Mouse (Mus musculus): Measurements from ENCODE around the gene Iqgap2. TPM values are rescaled to one million over a fixed set of nuclear protein-coding genes. Genes with fewer than 3 reads are reported as not detected.

Gene Iqgap2
- total and polyA plus RNA-seq, 3 experiments: 0.27 to 0.32 TPM; not detected in 1

DNA sequence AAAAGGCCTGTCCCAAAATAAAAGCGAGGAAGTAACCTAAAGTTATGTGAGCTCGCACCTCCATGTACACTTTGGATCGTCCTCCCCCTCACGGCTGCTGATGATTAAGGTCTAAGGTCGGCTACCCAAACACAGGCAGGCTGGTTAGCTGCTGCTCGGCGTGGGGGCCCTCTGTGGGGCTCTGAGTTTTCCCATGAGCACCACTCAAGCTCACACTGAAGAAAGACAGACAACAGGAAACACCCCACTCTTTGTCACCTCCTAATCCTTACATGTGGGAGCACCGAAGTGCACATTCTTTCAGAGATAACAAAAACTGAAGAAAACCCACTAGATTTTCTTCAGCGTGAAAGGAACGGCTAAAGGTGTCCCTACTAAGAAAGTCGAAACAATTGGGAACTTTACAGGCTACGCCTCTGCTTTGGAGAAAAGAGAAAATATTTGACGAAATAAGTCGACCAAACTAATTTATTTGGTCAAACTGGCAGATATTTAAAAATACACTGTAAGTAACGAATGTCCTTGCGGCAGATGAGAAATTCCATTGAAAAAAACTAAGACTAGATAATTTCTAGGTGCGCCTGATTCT lies 274.5 kb downstream of the Iqgap2 start:
- peak; percentile 70 for DNase-seq (ENCODE audit: low read depth, low spot score)
- H3K79me2 ChIP-seq (ENCODE audit: control insufficient read depth, insufficient read depth, low read length, poor library complexity): peaks cover 23% of the 10 kb centered on the region
- peaks cover 2 to 9% of the 10 kb centered on the region in 2 experiments; a peak in 3 of 4 replicates for H3K4me1 ChIP-seq (ENCODE audit: control insufficient read depth in 1 of 2, insufficient read depth in 2 of 2, low read length in 2 of 2)
- peak overlapping the region; percentile 73 for H3K27ac ChIP-seq (ENCODE audit: control insufficient read depth, low read depth, low read length)
- no peaks in the 10 kb centered on the region for H3K27me3 ChIP-seq (ENCODE audit: control insufficient read depth in 1 of 2, insufficient read depth in 2 of 2, low read length in 2 of 2)
- peaks cover 0 to 10% of the 10 kb centered on the region in 2 experiments; a peak in 2 of 4 replicates for H3K36me3 ChIP-seq (ENCODE audit: control insufficient read depth in 1 of 2, insufficient read depth in 2 of 2, low read length in 2 of 2)
- no peaks in the 10 kb centered on the region for H3K9me3 ChIP-seq (replicated peaks; ENCODE audit: insufficient read depth, low read length)
- TF ChIP-seq POLR2A (IDR thresholded peaks at IDR 0.05; ENCODE audit: control insufficient read depth in 1 of 2, insufficient read depth in 1 of 2, low read depth in 1 of 2, low read length in 2 of 2, poor library complexity in 1 of 2): no peak
- TF ChIP-seq SIN3A (IDR thresholded peaks at IDR 0.05; ENCODE audit: low read length): peak; percentile 47
- no peak for TF ChIP-seq MYB (IDR thresholded peaks at IDR 0.05; ENCODE audit: low read depth, low read length)
- 0 out of 2 replicates have a peak, but pooled peaks have one; percentile 28 for TF ChIP-seq MYC (IDR thresholded peaks at IDR 0.05; ENCODE audit: low read depth, low read length)
- TF ChIP-seq ETS1 (IDR thresholded peaks at IDR 0.05; ENCODE audit: low read depth, low read length): 0 out of 2 replicates have a peak, but pooled peaks have one; percentile 47
- peak; percentile 57 for TF ChIP-seq MXI1 (IDR thresholded peaks at IDR 0.05; ENCODE audit: low read depth, low read length)
- TF ChIP-seq GATA1 (IDR thresholded peaks at IDR 0.05; ENCODE audit: low read depth, low read length): peak; percentile 48
- 0 out of 2 replicates have a peak, but pooled peaks have one; percentile 13 for TF ChIP-seq TBP (IDR thresholded peaks at IDR 0.05; ENCODE audit: low read depth, low read length)
- H3K9ac ChIP-seq (ENCODE audit: control insufficient read depth, low read depth, low read length, poor library complexity, severe bottlenecking): peak overlapping the region; percentile 77
- H3K4me3 ChIP-seq (ENCODE audit: control insufficient read depth in 1 of 2, insufficient read depth in 1 of 2, low read depth in 2 of 2, low read length in 2 of 2): peak overlapping the region; percentile 92 to 99

- peak overlapping the region; percentile 77 for H3K9ac ChIP-seq (ENCODE audit: control insufficient read depth, low read depth, low read length, poor library complexity, severe bottlenecking)
- peaks cover 0 to 10% of the 10 kb centered on the region in 2 experiments; a peak in 2 of 4 replicates for H3K36me3 ChIP-seq (ENCODE audit: control insufficient read depth in 1 of 2, insufficient read depth in 2 of 2, low read length in 2 of 2)
- H3K79me2 ChIP-seq (ENCODE audit: control insufficient read depth, insufficient read depth, low read length, poor library complexity): peaks cover 23% of the 10 kb centered on the region
- H3K4me3 ChIP-seq (ENCODE audit: control insufficient read depth in 1 of 2, insufficient read depth in 1 of 2, low read depth in 2 of 2, low read length in 2 of 2): peak overlapping the region; percentile 92 to 99
- no peaks in the 10 kb centered on the region for H3K9me3 ChIP-seq (replicated peaks; ENCODE audit: insufficient read depth, low read length)
- peak overlapping the region; percentile 73 for H3K27ac ChIP-seq (ENCODE audit: control insufficient read depth, low read depth, low read length)
- peak; percentile 76 for DNase-seq (ENCODE audit: low read depth, low spot score)
- peaks cover 2 to 9% of the 10 kb centered on the region in 2 experiments; a peak in 3 of 4 replicates for H3K4me1 ChIP-seq (ENCODE audit: control insufficient read depth in 1 of 2, insufficient read depth in 2 of 2, low read length in 2 of 2)
- TF ChIP-seq ETS1 (IDR thresholded peaks at IDR 0.05; ENCODE audit: low read depth, low read length) (peak; percentile 54; the same call in 1 of the 2 replicates), TAL1 (IDR thresholded peaks at IDR 0.05; ENCODE audit: low read length) (peak; percentile 18; the same call in 1 of the 2 replicates), CTCF (IDR thresholded peaks at IDR 0.05 in 2 of 3, conservative IDR thresholded peaks at IDR 0.05 in 1 of 3; ENCODE audit: control insufficient read depth in 1 of 3, insufficient read depth in 1 of 3, low read depth in 2 of 3, low read length in 3 of 3, poor library complexity in 1 of 3, severe bottlenecking in 1 of 3) (no peak), TBP (IDR thresholded peaks at IDR 0.05; ENCODE audit: low read depth, low read length) (0 out of 2 replicates have a peak, but pooled peaks have one; percentile 39), CHD1 (IDR thresholded peaks at IDR 0.05; ENCODE audit: low read depth, low read length) (0 out of 2 replicates have a peak, but pooled peaks have one; percentile 44), MAX (IDR thresholded peaks at IDR 0.05; ENCODE audit: low read length) (0 out of 2 replicates have a peak, but pooled peaks have one; percentile 22), E2F4 (IDR thresholded peaks at IDR 0.05; ENCODE audit: borderline replicate concordance, low read depth, low read length) (no peak), HCFC1 (IDR thresholded peaks at IDR 0.05; ENCODE audit: low read depth, low read length) (peak; percentile 30; the same call in 1 of the 2 replicates), ELF1 (IDR thresholded peaks at IDR 0.05; ENCODE audit: low read depth, low read length) (no peak), GATA1 (IDR thresholded peaks at IDR 0.05; ENCODE audit: low read depth, low read length) (peak; percentile 71), EP300 (IDR thresholded peaks at IDR 0.05; ENCODE audit: low read depth in 1 of 2, low read length in 2 of 2) (peak; percentile 47 to 72), TCF12 (IDR thresholded peaks at IDR 0.05; ENCODE audit: low read depth, low read length) (peak; percentile 48; the same call in 1 of the 2 replicates), RCOR1 (IDR thresholded peaks at IDR 0.05; ENCODE audit: low read depth, low read length) (peak; percentile 69), MYC (IDR thresholded peaks at IDR 0.05; ENCODE audit: low read depth, low read length) (no peak)
- no peaks in the 10 kb centered on the region for H3K27me3 ChIP-seq (ENCODE audit: control insufficient read depth in 1 of 2, insufficient read depth in 2 of 2, low read length in 2 of 2)
Measured at GRCm38 (mm10) chr13:95616512-95616911, 275.2 kb downstream of the Iqgap2 start.
